In genomic region chr13:88704526-88704925, GRCm38 (mm10) we compare ENCODE assay signal across 25 mouse cellular contexts.
DNase-seq lines count a peak whose midpoint lies in the region; ATAC-seq lines count a peak whose summit lies in the region.
"Had no signal": no experiment of that assay in that cellular context is flagged by ENCODE, and none has a peak within 500 bp of the region (broad histone marks: within the 10 kb centered on the region; RNA-seq: fewer than 3 reads in every experiment).

No protein-coding gene starts in this region.

- H3K4me2 ChIP-seq in limb, embryonic 11.5 days (ENCODE audit: low read depth, severe bottlenecking): no peak overlapping the region
- H3K4me2 ChIP-seq in neural tube, embryonic 15.5 days: no peak overlapping the region
- H3K4me2 ChIP-seq in forebrain, embryonic 11.5 days (ENCODE audit: low read depth, low read length, severe bottlenecking): no peak overlapping the region
- H3K4me2 ChIP-seq: embryonic facial prominence, embryonic 12.5 days; forebrain, embryonic 13.5 days; heart, embryonic 13.5 days; hindbrain, embryonic 14.5 days had no signal

- no peak overlapping the region for H3K4me3 ChIP-seq in limb, embryonic 11.5 days (ENCODE audit: low read depth, low read length)
- H3K4me3 ChIP-seq in limb, embryonic 10.5 days: no peak overlapping the region
- no peak overlapping the region for H3K4me3 ChIP-seq in neural tube, embryonic 15.5 days (replicated peaks)
- H3K4me3 ChIP-seq in forebrain, embryonic 11.5 days (ENCODE audit: low read depth, low read length): no peak overlapping the region
- H3K4me3 ChIP-seq: embryonic facial prominence, embryonic 12.5 days; forebrain, embryonic 13.5 days; gastrocnemius, adult 2 months; heart, embryonic 13.5 days had no signal

- H3K9ac ChIP-seq in limb, embryonic 11.5 days (ENCODE audit: low read length): no peak overlapping the region
- H3K9ac ChIP-seq in neural tube, embryonic 15.5 days (replicated peaks): no peak overlapping the region
- no peak overlapping the region for H3K9ac ChIP-seq in forebrain, embryonic 11.5 days (ENCODE audit: low read length)
- H3K9ac ChIP-seq: embryonic facial prominence, embryonic 12.5 days; forebrain, embryonic 13.5 days; forebrain, postnatal 0 days; heart, embryonic 13.5 days; hindbrain, embryonic 14.5 days had no signal

- DNase-seq in limb, embryonic 11.5 days (ENCODE audit: low spot score): no peak
- DNase-seq in limb, embryonic 10.5 days (ENCODE audit: low spot score): no peak
- DNase-seq in neural tube, embryonic 10.5 days (ENCODE audit: extremely low spot score, low spot score): peak; percentile 41
- peak; percentile 32 for DNase-seq in embryo, embryonic 9.5 days (ENCODE audit: extremely low spot score)
- DNase-seq in mesoderm, embryonic 11.5 days (ENCODE audit: low read depth, low spot score): peak; percentile 41
- DNase-seq in forebrain, embryonic 11.5 days (ENCODE audit: low spot score): no peak
- no peak for DNase-seq in right cerebral cortex, postnatal 14 days
- DNase-seq: adrenal gland, postnatal 14 days; cerebellum, adult 18-20 months; cerebellum, adult 9-11 months; cerebellum, postnatal 36 days; forebrain, postnatal 0 days; gastrocnemius, adult 2 months; gastrocnemius, postnatal 36 days; heart, adult 11 months; heart, postnatal 36 days had no signal

- H3K27ac ChIP-seq in limb, embryonic 11.5 days (replicated peaks; ENCODE audit: low read depth, low read length): no peak overlapping the region
- no peak overlapping the region for H3K27ac ChIP-seq in limb, embryonic 10.5 days
- H3K27ac ChIP-seq in neural tube, embryonic 15.5 days (replicated peaks): no peak overlapping the region
- no peak overlapping the region for H3K27ac ChIP-seq in forebrain, embryonic 11.5 days (ENCODE audit: low read depth, low read length)
- H3K27ac ChIP-seq: embryonic facial prominence, embryonic 12.5 days; forebrain, embryonic 13.5 days; gastrocnemius, adult 2 months; heart, embryonic 13.5 days; hindbrain, embryonic 14.5 days had no signal

- no peaks in the 10 kb centered on the region for H3K27me3 ChIP-seq in limb, embryonic 11.5 days (ENCODE audit: control insufficient read depth, insufficient read depth, low read length)
- H3K27me3 ChIP-seq in limb, embryonic 10.5 days (ENCODE audit: low read depth, poor library complexity, severe bottlenecking): no peaks in the 10 kb centered on the region
- H3K27me3 ChIP-seq in neural tube, embryonic 15.5 days (replicated peaks): no peaks in the 10 kb centered on the region
- H3K27me3 ChIP-seq in forebrain, embryonic 11.5 days (ENCODE audit: control insufficient read depth, insufficient read depth, low read length): no peaks in the 10 kb centered on the region
- H3K27me3 ChIP-seq: CH12.LX; embryonic facial prominence, embryonic 12.5 days; forebrain, embryonic 13.5 days; heart, embryonic 13.5 days; Patski had no signal

- no peaks in the 10 kb centered on the region for H3K36me3 ChIP-seq in limb, embryonic 11.5 days (ENCODE audit: control insufficient read depth, insufficient read depth, low read length)
- H3K36me3 ChIP-seq in limb, embryonic 10.5 days: no peaks in the 10 kb centered on the region
- H3K36me3 ChIP-seq in neural tube, embryonic 15.5 days: no peaks in the 10 kb centered on the region
- H3K36me3 ChIP-seq in forebrain, embryonic 11.5 days (ENCODE audit: control insufficient read depth, insufficient read depth, low read length): no peaks in the 10 kb centered on the region
- H3K36me3 ChIP-seq: embryonic facial prominence, embryonic 12.5 days; heart, embryonic 13.5 days had no signal

- WGBS in limb, embryonic 11.5 days: 30% methylated on average over 1 of the region's 1 CpGs
- 21% methylated on average over 1 of the region's 1 CpGs for WGBS in limb, embryonic 10.5 days
- 93% methylated on average over 1 of the region's 1 CpGs for WGBS in neural tube, embryonic 15.5 days
- 71% methylated on average over 1 of the region's 1 CpGs for WGBS in forebrain, embryonic 11.5 days

- 0 out of 2 replicates have a peak, but pooled peaks have one; percentile 35 for ATAC-seq in limb, embryonic 11.5 days (ENCODE audit: insufficient number of reproducible peaks, low FRiP score, low TSS enrichment, low read depth)
- no peak for ATAC-seq in neural tube, embryonic 15.5 days (ENCODE audit: low FRiP score)
- ATAC-seq in forebrain, embryonic 11.5 days (replicated peaks; ENCODE audit: low FRiP score): no peak
- ATAC-seq: activated CD4-positive, CD25-positive, alpha-beta regulatory T cell, adult 4 months; forebrain, embryonic 13.5 days; forebrain, postnatal 0 days; intestine, embryonic 16.5 days; Patski had no signal

- H3K9me3 ChIP-seq in limb, embryonic 11.5 days (ENCODE audit: control insufficient read depth, low read length): no peaks in the 10 kb centered on the region
- H3K9me3 ChIP-seq in limb, embryonic 10.5 days (replicated peaks): no peaks in the 10 kb centered on the region
- H3K9me3 ChIP-seq in neural tube, embryonic 15.5 days (replicated peaks): no peaks in the 10 kb centered on the region
- H3K9me3 ChIP-seq in forebrain, embryonic 11.5 days (ENCODE audit: control insufficient read depth, low read length): no peaks in the 10 kb centered on the region
- H3K9me3 ChIP-seq: embryonic facial prominence, embryonic 12.5 days; forebrain, embryonic 13.5 days; heart, embryonic 13.5 days had no signal

- H3K4me1 ChIP-seq in limb, embryonic 11.5 days (ENCODE audit: control insufficient read depth, insufficient read depth, low read length): no peaks in the 10 kb centered on the region
- H3K4me1 ChIP-seq in limb, embryonic 10.5 days: no peaks in the 10 kb centered on the region
- no peaks in the 10 kb centered on the region for H3K4me1 ChIP-seq in neural tube, embryonic 15.5 days
- no peaks in the 10 kb centered on the region for H3K4me1 ChIP-seq in forebrain, embryonic 11.5 days (replicated peaks; ENCODE audit: control insufficient read depth, insufficient read depth, low read length)
- H3K4me1 ChIP-seq: embryonic facial prominence, embryonic 12.5 days; forebrain, embryonic 13.5 days; heart, embryonic 13.5 days had no signal

Comparison
In these comparisons a context has a peak if more than half of its experiments do, and no peak if none do; other contexts are left out.
1. DNase-seq: peak in neural tube, embryonic 10.5 days (single experiment), embryo, embryonic 9.5 days (single experiment) and mesoderm, embryonic 11.5 days (single experiment); none in limb, embryonic 11.5 days (single experiment), limb, embryonic 10.5 days (single experiment), forebrain, embryonic 11.5 days (single experiment) and right cerebral cortex, postnatal 14 days (single experiment).